Mouse (Mus musculus): ENCODE measurements around the gene Gfi1. TPM values are rescaled to one million over a fixed set of nuclear protein-coding genes. Genes with fewer than 3 reads are reported as not detected.

Gfi1 gene
- polyA plus RNA-seq, 1 experiment from 2014 or later, result 0.09 TPM

Other genes starting within 250 kb of the Gfi1 start
- 0.38 and 0.57 TPM in 2 replicates for gene Gm42669, start 218.4 kb downstream of the Gfi1 start, polyA plus RNA-seq (2014; fragmentation: Nextera tagmentation; extraction: Ambion mirVana)
- 0.05 TPM in 2 replicates for gene 1700028K03Rik, start 191.3 kb downstream of the Gfi1 start, polyA plus RNA-seq (2014; fragmentation: Nextera tagmentation; extraction: Ambion mirVana)
- 14.8 and 15.5 TPM in 2 replicates for gene Rpap2, start 128.7 kb downstream of the Gfi1 start, polyA plus RNA-seq (2014; fragmentation: Nextera tagmentation; extraction: Ambion mirVana)
- 20.4 and 22.3 TPM in 2 replicates for gene Glmn, start 128.1 kb downstream of the Gfi1 start, polyA plus RNA-seq (2014; fragmentation: Nextera tagmentation; extraction: Ambion mirVana)
- gene Ube2d2b, start 104.1 kb upstream of the Gfi1 start, polyA plus RNA-seq (2014; fragmentation: Nextera tagmentation; extraction: Ambion mirVana), result 0.35 and 0.42 TPM in 2 replicates
- 45.9 and 50.2 TPM in 2 replicates for gene Evi5, start 149.1 kb upstream of the Gfi1 start, polyA plus RNA-seq (2014; fragmentation: Nextera tagmentation; extraction: Ambion mirVana)
- gene Rpl5, start 174.5 kb upstream of the Gfi1 start, polyA plus RNA-seq (2014; fragmentation: Nextera tagmentation; extraction: Ambion mirVana), result 44.9 and 47.3 TPM in 2 replicates